Mouse (Mus musculus) hindbrain, embryonic 13.5 days (tissue): ENCODE data around the gene Ackr3. TPM values are rescaled to one million over a fixed set of nuclear protein-coding genes. Genes with fewer than 3 reads are reported as not detected.

Experiments used
- ATAC-seq: fragments of 200-750 bp; cut with Nextera tagmentation; 2 replicates; pipeline ENCODE4 v1.8.0; 2017; ENCODE audit warnings: moderate TSS enrichment; ENCODE audit not compliant: low FRiP score
- H3K27ac ChIP-seq: fragments of 300-500 bp; sonication (generic); 2 replicates; pipeline ENCODE4 v1.5.1; 2015; ENCODE audit warnings: inconsistent platforms, mild to moderate bottlenecking, moderate library complexity
- H3K27me3 ChIP-seq: fragments of 300-500 bp; sonication (generic); 2 replicates; pipeline ENCODE4 v1.6.1; 2015; ENCODE audit warnings: mild to moderate bottlenecking, inconsistent platforms
- H3K36me3 ChIP-seq: fragments of 300-500 bp; sonication (generic); 2 replicates; pipeline ENCODE4 v1.6.1; 2015; ENCODE audit warnings: mild to moderate bottlenecking, inconsistent platforms
- H3K4me1 ChIP-seq: fragments of 300-500 bp; sonication (generic); replicated peaks from 2 replicates; pipeline ENCODE4 v1.6.1; 2015; ENCODE audit warnings: inconsistent platforms
- H3K4me2 ChIP-seq: fragments of 300-500 bp; sonication (generic); 2 replicates; pipeline ENCODE4 v1.6.1; 2015; ENCODE audit warnings: inconsistent platforms, mild to moderate bottlenecking, moderate library complexity
- H3K4me3 ChIP-seq: fragments of 300-500 bp; sonication (generic); 2 replicates; pipeline ENCODE4 v1.5.1; 2015; ENCODE audit warnings: mild to moderate bottlenecking, inconsistent platforms
- H3K9ac ChIP-seq: fragments of 300-500 bp; sonication (generic); 2 replicates; pipeline ENCODE4 v1.6.1; 2015; ENCODE audit warnings: mild to moderate bottlenecking, inconsistent platforms
- H3K9me3 ChIP-seq: fragments of 300-500 bp; sonication (generic); 2 replicates; pipeline ENCODE4 v1.6.1; 2016; ENCODE audit warnings: inconsistent platforms
- WGBS: fragments of 180-500 bp; shearing (Covaris S2); methylation state at CpG from one replicate; pipeline ENCODE4 v1.1.7; 2015; 5-methylcytosine and 5-hydroxymethylcytosine counted together
- polyA plus RNA-seq: library from polyadenylated mRNA; unstranded; fragments of >200 nt; fragmentation: Nextera tagmentation; extraction: Ambion mirVana; gene quantifications from 2 replicates; pipeline ENCODE4 v1.2.1, GENCODE M21; 2015

Gene Ackr3
- polyA plus RNA-seq, 1 experiment from 2014 or later, result 13.9 TPM

- H3K27me3 ChIP-seq, result no peaks in the 10 kb centered on the region
- H3K4me2 ChIP-seq, result no peak overlapping the region
- H3K36me3 ChIP-seq, result peaks cover 15% of the 10 kb centered on the region
- H3K9ac ChIP-seq, result no peak overlapping the region
- H3K9me3 ChIP-seq, result no peaks in the 10 kb centered on the region
- no peak for ATAC-seq
- 66% methylated on average over 1 of the region's 1 CpGs for WGBS
- no peak overlapping the region for H3K27ac ChIP-seq
- no peak overlapping the region for H3K4me3 ChIP-seq
- H3K4me1 ChIP-seq, result peaks cover 31% of the 10 kb centered on the region
Observed at GRCm38 (mm10) chr1:90216395-90216794, 12.6 kb downstream of the Ackr3 start.

- H3K9me3 ChIP-seq, result no peaks in the 10 kb centered on the region
- WGBS, result 14% methylated on average over 9 of the region's 9 CpGs
- no peak overlapping the region for H3K4me2 ChIP-seq
- ATAC-seq, result no peak
- no peak overlapping the region for H3K4me3 ChIP-seq
- peak overlapping the region; percentile 58 for H3K27ac ChIP-seq
- peaks cover 50% of the 10 kb centered on the region for H3K4me1 ChIP-seq
- no peak overlapping the region for H3K9ac ChIP-seq
- no peaks in the 10 kb centered on the region for H3K27me3 ChIP-seq
- no peaks in the 10 kb centered on the region for H3K36me3 ChIP-seq
Observed at GRCm38 (mm10) chr1:90220280-90220679, 16.5 kb downstream of the Ackr3 start.

GRCm38 (mm10) chr1:90220844-90221243 lies 17.1 kb downstream of the Ackr3 start:
- Histone ChIP-seq H3K4me3 (no peak overlapping the region), H3K9me3 (no peaks in the 10 kb centered on the region), H3K36me3 (no peaks in the 10 kb centered on the region), H3K9ac (no peak overlapping the region), H3K4me2 (no peak overlapping the region), H3K4me1 (peaks cover 56% of the 10 kb centered on the region), H3K27ac (peak overlapping the region; percentile 58), H3K27me3 (no peaks in the 10 kb centered on the region)
- ATAC-seq, result no peak
- WGBS, result 74% methylated on average over 4 of the region's 4 CpGs

- Histone ChIP-seq H3K9me3 (no peaks in the 10 kb centered on the region), H3K9ac (0 out of 2 replicates have a peak overlapping the region, but pooled peaks have one; percentile 6), H3K36me3 (no peaks in the 10 kb centered on the region), H3K27me3 (no peaks in the 10 kb centered on the region), H3K27ac (peak overlapping the region; percentile 70), H3K4me3 (no peak overlapping the region), H3K4me2 (peak overlapping the region; percentile 40), H3K4me1 (peaks cover 58% of the 10 kb centered on the region)
- ATAC-seq, result peak; percentile 64
- 21% methylated on average over 18 of the region's 18 CpGs for WGBS
Observed at GRCm38 (mm10) chr1:90221811-90222361, 18.1 kb downstream of the Ackr3 start.

- H3K4me2 ChIP-seq, result peak overlapping the region; percentile 40
- H3K27ac ChIP-seq, result peak overlapping the region; percentile 70
- H3K4me1 ChIP-seq, result peaks cover 64% of the 10 kb centered on the region
- no peaks in the 10 kb centered on the region for H3K9me3 ChIP-seq
- WGBS, result 25% methylated on average over 17 of the region's 17 CpGs
- H3K4me3 ChIP-seq, result no peak overlapping the region
- no peaks in the 10 kb centered on the region for H3K36me3 ChIP-seq
- H3K9ac ChIP-seq, result 0 out of 2 replicates have a peak overlapping the region, but pooled peaks have one; percentile 6
- no peaks in the 10 kb centered on the region for H3K27me3 ChIP-seq
- peak; percentile 19; the same call in 1 of the 2 replicates for ATAC-seq
Observed at GRCm38 (mm10) chr1:90222427-90222901, 18.7 kb downstream of the Ackr3 start.

- Histone ChIP-seq H3K4me2 (no peak overlapping the region), H3K4me1 (peaks cover 69% of the 10 kb centered on the region)
Observed at GRCm38 (mm10) chr1:90223006-90223405, 19.2 kb downstream of the Ackr3 start.

GRCm38 (mm10) chr1:90225603-90226254 lies 21.9 kb downstream of the Ackr3 start:
- H3K4me2 ChIP-seq, result no peak overlapping the region
- H3K9me3 ChIP-seq, result no peaks in the 10 kb centered on the region
- H3K27ac ChIP-seq, result no peak overlapping the region
- no peaks in the 10 kb centered on the region for H3K36me3 ChIP-seq
- H3K27me3 ChIP-seq, result no peaks in the 10 kb centered on the region
- no peak overlapping the region for H3K4me3 ChIP-seq
- 57% methylated on average over 9 of the region's 9 CpGs for WGBS
- H3K4me1 ChIP-seq, result peaks cover 75% of the 10 kb centered on the region
- no peak for ATAC-seq
- H3K9ac ChIP-seq, result no peak overlapping the region

More at GRCm38 (mm10) chr1:90223006-90223405, 19.2 kb downstream of the Ackr3 start:
- ATAC-seq, result no peak
- Histone ChIP-seq H3K36me3 (no peaks in the 10 kb centered on the region), H3K27me3 (no peaks in the 10 kb centered on the region), H3K9ac (0 out of 2 replicates have a peak overlapping the region, but pooled peaks have one; percentile 6), H3K9me3 (no peaks in the 10 kb centered on the region), H3K27ac (peak overlapping the region; percentile 70; the same call in 1 of the 2 replicates), H3K4me3 (no peak overlapping the region)
- WGBS, result 37% methylated on average over 2 of the region's 2 CpGs

- Histone ChIP-seq H3K27me3 (no peaks in the 10 kb centered on the region), H3K9me3 (no peaks in the 10 kb centered on the region), H3K4me2 (no peak overlapping the region), H3K4me3 (no peak overlapping the region), H3K9ac (peak overlapping the region; percentile 31; the same call in 1 of the 2 replicates), H3K27ac (peak overlapping the region; percentile 19), H3K36me3 (no peaks in the 10 kb centered on the region), H3K4me1 (peaks cover 67% of the 10 kb centered on the region)
- 0 out of 2 replicates have a peak, but pooled peaks have one; percentile 74 for ATAC-seq
- WGBS, result 24% methylated on average over 12 of the region's 12 CpGs
Observed at GRCm38 (mm10) chr1:90227684-90228322, 24.0 kb downstream of the Ackr3 start.

- no peak overlapping the region for H3K4me3 ChIP-seq
- no peaks in the 10 kb centered on the region for H3K36me3 ChIP-seq
- no peaks in the 10 kb centered on the region for H3K9me3 ChIP-seq
- H3K9ac ChIP-seq, result no peak overlapping the region
- H3K27me3 ChIP-seq, result no peaks in the 10 kb centered on the region
- 27% methylated on average over 9 of the region's 9 CpGs for WGBS
- ATAC-seq, result 0 out of 2 replicates have a peak, but pooled peaks have one; percentile 55
- H3K4me1 ChIP-seq, result peaks cover 63% of the 10 kb centered on the region
- peak overlapping the region; percentile 19; the same call in 1 of the 2 replicates for H3K27ac ChIP-seq
- no peak overlapping the region for H3K4me2 ChIP-seq
Observed at GRCm38 (mm10) chr1:90228323-90228697, 24.5 kb downstream of the Ackr3 start.

GRCm38 (mm10) chr1:90230611-90231010 lies 26.8 kb downstream of the Ackr3 start:
- Histone ChIP-seq H3K4me2 (no peak overlapping the region), H3K4me1 (peaks cover 70% of the 10 kb centered on the region), H3K4me3 (no peak overlapping the region), H3K9ac (no peak overlapping the region), H3K27ac (no peak overlapping the region), H3K36me3 (no peaks in the 10 kb centered on the region), H3K27me3 (no peaks in the 10 kb centered on the region), H3K9me3 (no peaks in the 10 kb centered on the region)
- no peak for ATAC-seq
- WGBS, result 66% methylated on average over 4 of the region's 4 CpGs

- no peak overlapping the region for H3K4me2 ChIP-seq
- no peak for ATAC-seq
- H3K27ac ChIP-seq, result no peak overlapping the region
- no peaks in the 10 kb centered on the region for H3K36me3 ChIP-seq
- H3K27me3 ChIP-seq, result no peaks in the 10 kb centered on the region
- H3K9me3 ChIP-seq, result no peaks in the 10 kb centered on the region
- H3K4me1 ChIP-seq, result peaks cover 64% of the 10 kb centered on the region
- 66% methylated on average over 22 of the region's 22 CpGs for WGBS
- no peak overlapping the region for H3K4me3 ChIP-seq
- H3K9ac ChIP-seq, result no peak overlapping the region
Observed at GRCm38 (mm10) chr1:90231591-90232490, 28.1 kb downstream of the Ackr3 start.

- Histone ChIP-seq H3K4me3 (no peak overlapping the region), H3K27ac (no peak overlapping the region), H3K4me2 (no peak overlapping the region), H3K27me3 (no peaks in the 10 kb centered on the region), H3K9me3 (no peaks in the 10 kb centered on the region), H3K9ac (no peak overlapping the region), H3K4me1 (peaks cover 58% of the 10 kb centered on the region), H3K36me3 (no peaks in the 10 kb centered on the region)
- ATAC-seq, result no peak
Observed at GRCm38 (mm10) chr1:90232491-90232885, 28.7 kb downstream of the Ackr3 start.
